In genomic region chr8:107656622-107657021, GRCm38 (mm10) we compare ENCODE assay signal across 12 mouse cellular contexts.
DNase-seq lines count a peak whose midpoint lies in the region; ATAC-seq and TF ChIP-seq lines count a peak whose summit lies in the region.
"Had no signal": no experiment of that assay in that cellular context is flagged by ENCODE, and none has a peak within 500 bp of the region (broad histone marks: within the 10 kb centered on the region; RNA-seq: fewer than 3 reads in every experiment).

No protein-coding gene starts in this region.

- H3K9me3 ChIP-seq in liver, embryonic 11.5 days (ENCODE audit: control insufficient read depth, low read length): no peaks in the 10 kb centered on the region
- H3K9me3 ChIP-seq in E14TG2a.4 (ENCODE audit: low read length): no peaks in the 10 kb centered on the region
- H3K9me3 ChIP-seq: forebrain, embryonic 15.5 days had no signal

- H3K9ac ChIP-seq in liver, embryonic 11.5 days (ENCODE audit: low read depth, low read length): no peak overlapping the region
- H3K9ac ChIP-seq: forebrain, embryonic 15.5 days had no signal

- no peak overlapping the region for H3K4me3 ChIP-seq in liver, embryonic 11.5 days (ENCODE audit: low read depth, low read length)
- H3K4me3 ChIP-seq in E14TG2a.4 (replicated peaks; ENCODE audit: low read length): no peak overlapping the region
- H3K4me3 ChIP-seq: forebrain, embryonic 15.5 days had no signal

- DNase-seq in heart, postnatal 4 days: peak; percentile 12
- no peak for DNase-seq in heart, postnatal 10 days
- DNase-seq in liver (peak; percentile 12), WW6 (ENCODE audit: low read depth, low spot score) (peak; percentile 36)
- DNase-seq in liver, embryonic 11.5 days (ENCODE audit: low spot score): no peak
- no peak for DNase-seq in frontal cortex, adult 2 months (ENCODE audit: extremely low spot score in 1 of 2, low spot score in 1 of 2)
- no peak for DNase-seq in layer of hippocampus, postnatal 10 days (ENCODE audit: low spot score in 2 of 2)
- DNase-seq: heart, postnatal 36 days; lung, adult 2 months; retina, postnatal 1 day had no signal

- no peak overlapping the region for H3K4me2 ChIP-seq in liver, embryonic 11.5 days
- H3K4me2 ChIP-seq: forebrain, embryonic 15.5 days had no signal

- WGBS in liver, embryonic 11.5 days: 72% methylated on average over 5 of the region's 5 CpGs

- no peak for ATAC-seq in liver, embryonic 11.5 days (replicated peaks; ENCODE audit: low FRiP score)
- ATAC-seq: forebrain, embryonic 15.5 days had no signal

- H3K36me3 ChIP-seq in liver, embryonic 11.5 days (ENCODE audit: control insufficient read depth, insufficient read depth, low read length): no peaks in the 10 kb centered on the region
- no peaks in the 10 kb centered on the region for H3K36me3 ChIP-seq in E14TG2a.4 (ENCODE audit: insufficient read depth, low read length)
- H3K36me3 ChIP-seq: forebrain, embryonic 15.5 days had no signal

- no peaks in the 10 kb centered on the region for H3K4me1 ChIP-seq in liver, embryonic 11.5 days (replicated peaks; ENCODE audit: control insufficient read depth, insufficient read depth, low read length)
- peaks cover 4% of the 10 kb centered on the region; the same call in 1 of the 2 replicates for H3K4me1 ChIP-seq in E14TG2a.4 (replicated peaks; ENCODE audit: low read depth, low read length)
- H3K4me1 ChIP-seq: forebrain, embryonic 15.5 days had no signal

- intact Hi-C loops in heart, postnatal 10 days (cut with DNase I): no loop called here

- H3K27ac ChIP-seq in liver, embryonic 11.5 days (ENCODE audit: low read depth, low read length): no peak overlapping the region
- H3K27ac ChIP-seq: forebrain, embryonic 15.5 days had no signal

- peak; percentile 87 for TF ChIP-seq CTCF in E14TG2a.4 (conservative IDR thresholded peaks at IDR 0.05; ENCODE audit: low read length)

- H3K27me3 ChIP-seq in liver, embryonic 11.5 days (replicated peaks; ENCODE audit: control insufficient read depth, insufficient read depth, low read length): no peaks in the 10 kb centered on the region
- H3K27me3 ChIP-seq in E14TG2a.4 (ENCODE audit: insufficient read depth, low read length): 0 out of 2 replicates have a peak, but pooled peaks cover 2% of the 10 kb centered on the region
- H3K27me3 ChIP-seq: forebrain, embryonic 15.5 days had no signal

Comparison
In these comparisons a context has a peak if more than half of its experiments do, and no peak if none do; other contexts are left out.
1. DNase-seq: peak in heart, postnatal 4 days (single experiment), liver (single experiment) and WW6 (single experiment); none in heart, postnatal 10 days (0 of 2), liver, embryonic 11.5 days (single experiment), frontal cortex, adult 2 months (0 of 2) and layer of hippocampus, postnatal 10 days (0 of 2).